Mouse (Mus musculus): Measurements from ENCODE around the gene Pfdn6. TPM values are rescaled to one million over a fixed set of nuclear protein-coding genes. Genes with fewer than 3 reads are reported as not detected.
"Not testable (repeated sequence)": the region's sequence is repeated elsewhere in the genome, so short reads cannot be mapped to it uniquely, and the experiment has no call there.

Gene Pfdn6
- polyA plus RNA-seq, 1 experiment, result 89.6 TPM

DNA sequence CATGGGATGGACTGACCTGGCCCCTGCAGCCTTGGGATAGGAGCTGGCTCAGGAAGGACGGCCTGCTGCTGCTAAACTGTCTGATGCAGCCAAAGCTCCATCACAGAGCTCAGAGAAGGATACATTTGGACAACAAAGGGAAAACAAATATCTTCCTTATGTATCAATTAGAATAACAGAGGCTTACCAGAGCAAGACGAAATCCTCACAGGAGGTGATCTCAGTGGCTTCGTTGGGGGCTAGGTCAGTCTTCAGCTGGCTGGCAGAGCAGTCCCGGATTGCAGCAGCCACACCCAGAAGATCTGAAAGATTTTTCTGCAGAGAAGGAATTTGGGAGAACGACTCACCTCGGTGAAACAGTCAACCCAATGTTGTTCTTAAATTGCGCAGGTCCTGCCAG is 47.7 kb downstream of the Pfdn6 start:
- WGBS, result 72% methylated on average over 7 of the region's 7 CpGs
- H3K27ac ChIP-seq (ENCODE audit: control insufficient read depth, insufficient read depth, low read depth, low read length, poor library complexity), result no peak overlapping the region
- TF ChIP-seq POLR2A (IDR thresholded peaks at IDR 0.05; ENCODE audit: borderline replicate concordance, control insufficient read depth, low read depth, low read length) (no peak), CTCF (IDR thresholded peaks at IDR 0.05; ENCODE audit: control insufficient read depth, insufficient read depth, low read length) (no peak)
- no peak overlapping the region for H3K4me3 ChIP-seq (replicated peaks; ENCODE audit: control insufficient read depth, low read depth, low read length)
- no peaks in the 10 kb centered on the region; the same call in 1 of the 2 replicates for H3K4me1 ChIP-seq (ENCODE audit: control insufficient read depth, insufficient read depth, low read length)

DNA sequence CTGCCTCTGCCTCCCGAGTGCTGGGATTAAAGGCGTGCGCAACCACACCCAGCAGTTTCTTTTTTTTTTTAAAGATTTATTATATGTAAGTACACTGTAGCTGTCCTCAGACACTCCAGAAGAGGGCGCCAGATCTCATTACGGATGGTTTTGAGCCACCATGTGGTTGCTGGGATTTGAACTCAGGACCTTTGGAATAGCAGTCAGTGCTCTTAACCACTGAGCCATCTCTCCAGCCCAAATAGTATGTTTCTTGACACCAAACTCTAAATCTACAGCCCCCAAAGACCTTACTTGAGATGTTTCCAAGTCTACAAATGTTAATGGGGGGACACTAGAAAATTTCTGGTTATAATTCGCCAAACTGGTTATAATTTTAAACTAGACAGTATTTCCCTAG is 48.3 kb downstream of the Pfdn6 start:
- not testable (repeated sequence) for H3K4me3 ChIP-seq (replicated peaks; ENCODE audit: control insufficient read depth, low read depth, low read length); H3K4me1 ChIP-seq (ENCODE audit: control insufficient read depth, insufficient read depth, low read length); H3K27ac ChIP-seq (ENCODE audit: control insufficient read depth, insufficient read depth, low read depth, low read length, poor library complexity)
- WGBS, result 54% methylated on average over 6 of the region's 6 CpGs

DNA sequence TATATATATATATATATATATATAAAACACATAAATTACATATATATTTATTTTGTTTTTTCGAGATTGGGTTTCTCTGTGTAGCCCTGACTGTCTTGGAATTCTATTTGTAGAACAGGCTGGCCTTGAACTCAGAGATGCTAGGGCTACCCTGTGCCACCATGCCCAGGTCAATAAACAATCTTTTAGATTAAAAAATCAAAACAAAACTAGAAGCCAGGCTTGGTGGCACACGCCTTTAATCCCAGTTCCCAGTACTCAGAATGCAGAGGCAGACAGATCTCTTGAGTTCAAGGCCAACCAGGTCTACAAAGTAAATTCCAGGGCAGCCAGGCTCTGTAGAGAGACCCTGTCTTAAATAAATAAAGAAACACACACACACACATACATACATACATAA is 48.8 kb downstream of the Pfdn6 start:
- H3K4me3 ChIP-seq (replicated peaks; ENCODE audit: control insufficient read depth, low read depth, low read length), result no peak overlapping the region
- no peak for TF ChIP-seq POLR2A (IDR thresholded peaks at IDR 0.05; ENCODE audit: borderline replicate concordance, control insufficient read depth, low read depth, low read length)
- no peak for TF ChIP-seq CTCF (IDR thresholded peaks at IDR 0.05; ENCODE audit: control insufficient read depth, insufficient read depth, low read length)
- H3K4me1 ChIP-seq (ENCODE audit: control insufficient read depth, insufficient read depth, low read length), result no peaks in the 10 kb centered on the region; the same call in 1 of the 2 replicates
- WGBS, result 61% methylated on average over 2 of the region's 2 CpGs
- H3K27ac ChIP-seq (ENCODE audit: control insufficient read depth, insufficient read depth, low read depth, low read length, poor library complexity), result no peak overlapping the region

DNA sequence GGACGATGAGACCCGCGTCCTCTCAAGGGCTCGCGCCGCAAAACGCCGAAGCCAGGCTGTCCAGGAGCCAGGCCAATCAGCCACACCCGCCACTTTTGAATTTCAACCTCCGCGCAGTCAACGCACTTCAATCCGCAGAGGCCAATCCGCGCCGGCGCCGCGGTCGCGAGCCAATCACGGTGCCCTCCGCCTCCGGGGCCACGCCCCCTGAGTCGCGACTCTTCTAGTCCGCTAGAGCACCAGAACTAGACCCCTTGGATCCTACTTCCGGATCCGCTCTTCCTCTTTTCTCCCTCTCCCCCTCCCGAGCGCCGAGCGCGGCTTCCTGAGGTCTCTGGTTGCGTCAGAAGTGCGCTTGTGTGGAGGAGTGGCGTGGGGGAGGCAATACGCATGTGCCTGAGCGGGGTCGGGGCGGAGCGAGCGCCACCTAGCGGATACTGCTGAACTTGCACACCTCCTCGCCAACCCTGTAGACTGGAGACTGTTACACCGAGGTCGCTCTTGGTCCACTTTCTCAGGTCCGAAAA is 49.5 kb downstream of the Pfdn6 start, which contains the start of gene Kifc1:
Kifc1 (minus strand) TSS at position 129 of the 527 bp plus-strand sequence.
- TF ChIP-seq POLR2A (IDR thresholded peaks at IDR 0.05; ENCODE audit: borderline replicate concordance, control insufficient read depth, low read depth, low read length), result peak; percentile 85; the same call in 1 of the 2 replicates
- peak; percentile 99 for TF ChIP-seq CTCF (IDR thresholded peaks at IDR 0.05; ENCODE audit: control insufficient read depth, insufficient read depth, low read length)
- no peaks in the 10 kb centered on the region; the same call in 1 of the 2 replicates for H3K4me1 ChIP-seq (ENCODE audit: control insufficient read depth, insufficient read depth, low read length)
- WGBS, result 1% methylated on average over 49 of the region's 49 CpGs
- peak within 1 kb of the TSS; percentile 81 for H3K27ac ChIP-seq (ENCODE audit: control insufficient read depth, insufficient read depth, low read depth, low read length, poor library complexity)
- H3K4me3 ChIP-seq (replicated peaks; ENCODE audit: control insufficient read depth, low read depth, low read length), result peak within 1 kb of the TSS; percentile 99

DNA sequence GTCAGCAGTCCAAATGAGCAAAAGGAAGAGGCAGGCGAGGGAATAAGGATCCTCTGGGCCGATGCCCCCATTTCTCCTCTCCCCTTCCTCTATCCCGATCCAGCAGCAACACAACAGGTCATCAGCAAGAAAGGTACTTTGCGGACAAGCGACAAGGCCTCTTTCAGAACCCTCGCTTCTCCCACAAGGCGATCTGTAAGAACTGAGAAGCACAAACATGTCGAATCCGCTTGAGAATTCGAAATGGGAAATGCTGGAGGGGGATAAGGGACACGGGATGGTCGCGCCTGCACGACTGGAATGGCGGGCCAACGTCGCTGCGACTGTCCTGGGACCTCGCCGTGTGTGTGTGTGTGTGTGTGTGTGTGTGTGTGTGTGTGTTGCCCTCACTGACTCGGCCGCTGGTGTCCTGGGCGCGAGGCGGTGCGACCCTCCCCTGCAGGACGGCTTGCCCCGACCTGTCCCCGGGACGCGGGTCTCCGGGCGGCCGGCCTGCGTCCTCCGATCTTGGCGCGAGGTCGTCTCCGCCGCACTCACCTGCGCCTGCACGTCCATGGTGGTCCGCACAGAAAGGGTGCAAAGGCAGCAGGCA is 50.1 kb downstream of the Pfdn6 start:
- peak overlapping the region; percentile 81 for H3K27ac ChIP-seq (ENCODE audit: control insufficient read depth, insufficient read depth, low read depth, low read length, poor library complexity)
- peak overlapping the region; percentile 99 for H3K4me3 ChIP-seq (replicated peaks; ENCODE audit: control insufficient read depth, low read depth, low read length)
- under 1% methylated on average over 44 of the region's 44 CpGs for WGBS
- not testable (repeated sequence) for H3K4me1 ChIP-seq (ENCODE audit: control insufficient read depth, insufficient read depth, low read length)

Other genes with a start within 250 kb of the Pfdn6 start
- gene March2, start 221.7 kb downstream of the Pfdn6 start, polyA plus RNA-seq (2011; ENCODE audit: insufficient read depth, insufficient read length, low replicate concordance, missing spikeins), result 227 and 290 TPM in 2 replicates
- gene Rab11b, start 179.8 kb downstream of the Pfdn6 start, polyA plus RNA-seq (2011; ENCODE audit: insufficient read depth, insufficient read length, low replicate concordance, missing spikeins), result 45.8 and 57.6 TPM in 2 replicates
- gene Angptl4, start 158.5 kb downstream of the Pfdn6 start, polyA plus RNA-seq (2011; ENCODE audit: insufficient read depth, insufficient read length, low replicate concordance, missing spikeins), result 3.4 and 7.4 TPM in 2 replicates
- 23.0 and 52.7 TPM in 2 replicates for gene Kank3, start 129.8 kb downstream of the Pfdn6 start, polyA plus RNA-seq (2011; ENCODE audit: insufficient read depth, insufficient read length, low replicate concordance, missing spikeins)
- gene Rps28, start 115.8 kb downstream of the Pfdn6 start, polyA plus RNA-seq (2011; ENCODE audit: insufficient read depth, insufficient read length, low replicate concordance, missing spikeins), result 900 and 1,879 TPM in 2 replicates
- gene Ndufa7, start 115.8 kb downstream of the Pfdn6 start, polyA plus RNA-seq (2011; ENCODE audit: insufficient read depth, insufficient read length, low replicate concordance, missing spikeins), result 68.0 and 157 TPM in 2 replicates
- 2.8 and 4.6 TPM in 2 replicates for gene Cd320, start 97.3 kb downstream of the Pfdn6 start, polyA plus RNA-seq (2011; ENCODE audit: insufficient read depth, insufficient read length, low replicate concordance, missing spikeins)
- not detected in 2 replicates for gene Gm7029, start 66.5 kb downstream of the Pfdn6 start, polyA plus RNA-seq (2011; ENCODE audit: insufficient read depth, insufficient read length, low replicate concordance, missing spikeins)
- gene Kifc1, start 49.7 kb downstream of the Pfdn6 start, polyA plus RNA-seq (2011; ENCODE audit: insufficient read depth, insufficient read length, low replicate concordance, missing spikeins), result 358 and 477 TPM in 2 replicates
- 1.2 and 1.9 TPM in 2 replicates for gene Platr17, start 35.2 kb downstream of the Pfdn6 start, polyA plus RNA-seq (2011; ENCODE audit: insufficient read depth, insufficient read length, low replicate concordance, missing spikeins)
- gene Daxx, start 30.9 kb downstream of the Pfdn6 start, polyA plus RNA-seq (2011; ENCODE audit: insufficient read depth, insufficient read length, low replicate concordance, missing spikeins), result 26.4 and 42.3 TPM in 2 replicates
- gene Tapbp, start 24.4 kb downstream of the Pfdn6 start, polyA plus RNA-seq (2011; ENCODE audit: insufficient read depth, insufficient read length, low replicate concordance, missing spikeins), result 75.8 and 87.3 TPM in 2 replicates
- gene Zbtb22, start 24.4 kb downstream of the Pfdn6 start, polyA plus RNA-seq (2011; ENCODE audit: insufficient read depth, insufficient read length, low replicate concordance, missing spikeins), result 21.2 and 26.3 TPM in 2 replicates
- gene Rgl2, start 10.8 kb downstream of the Pfdn6 start, polyA plus RNA-seq (2011; ENCODE audit: insufficient read depth, insufficient read length, low replicate concordance, missing spikeins), result 91.8 and 173 TPM in 2 replicates
- 20.4 and 21.4 TPM in 2 replicates for gene Wdr46, start 317 bp upstream of the Pfdn6 start, polyA plus RNA-seq (2011; ENCODE audit: insufficient read depth, insufficient read length, low replicate concordance, missing spikeins)
- 1.9 and 4.1 TPM in 2 replicates for gene B3galt4, start 11.1 kb upstream of the Pfdn6 start, polyA plus RNA-seq (2011; ENCODE audit: insufficient read depth, insufficient read length, low replicate concordance, missing spikeins)
- 13.7 and 23.1 TPM in 2 replicates for gene Vps52, start 15.5 kb upstream of the Pfdn6 start, polyA plus RNA-seq (2011; ENCODE audit: insufficient read depth, insufficient read length, low replicate concordance, missing spikeins)
- gene Rps18, start 15.7 kb upstream of the Pfdn6 start, polyA plus RNA-seq (2011; ENCODE audit: insufficient read depth, insufficient read length, low replicate concordance, missing spikeins), result 1,108 and 1,335 TPM in 2 replicates
- 698 and 1,240 TPM in 2 replicates for gene H2-K1, start 60.0 kb upstream of the Pfdn6 start, polyA plus RNA-seq (2011; ENCODE audit: insufficient read depth, insufficient read length, low replicate concordance, missing spikeins)
- 9.0 and 35.7 TPM in 2 replicates for gene Ring1, start 84.3 kb upstream of the Pfdn6 start, polyA plus RNA-seq (2011; ENCODE audit: insufficient read depth, insufficient read length, low replicate concordance, missing spikeins)
- 120 and 165 TPM in 2 replicates for gene H2-Ke6, start 87.7 kb upstream of the Pfdn6 start, polyA plus RNA-seq (2011; ENCODE audit: insufficient read depth, insufficient read length, low replicate concordance, missing spikeins)
- gene Slc39a7, start 91.3 kb upstream of the Pfdn6 start, polyA plus RNA-seq (2011; ENCODE audit: insufficient read depth, insufficient read length, low replicate concordance, missing spikeins), result 51.4 and 84.6 TPM in 2 replicates
- 36.0 and 70.9 TPM in 2 replicates for gene Rxrb, start 91.5 kb upstream of the Pfdn6 start, polyA plus RNA-seq (2011; ENCODE audit: insufficient read depth, insufficient read length, low replicate concordance, missing spikeins)
- 10.7 and 12.6 TPM in 2 replicates for gene Col11a2, start 99.1 kb upstream of the Pfdn6 start, polyA plus RNA-seq (2011; ENCODE audit: insufficient read depth, insufficient read length, low replicate concordance, missing spikeins)
- gene H2-Oa, start 152.0 kb upstream of the Pfdn6 start, polyA plus RNA-seq (2011; ENCODE audit: insufficient read depth, insufficient read length, low replicate concordance, missing spikeins), result 3.9 and 6.3 TPM in 2 replicates
- 14.2 and 38.5 TPM in 2 replicates for gene H2-DMa, start 179.2 kb upstream of the Pfdn6 start, polyA plus RNA-seq (2011; ENCODE audit: insufficient read depth, insufficient read length, low replicate concordance, missing spikeins)
- gene Brd2, start 182.3 kb upstream of the Pfdn6 start, polyA plus RNA-seq (2011; ENCODE audit: insufficient read depth, insufficient read length, low replicate concordance, missing spikeins), result 118 and 172 TPM in 2 replicates
- gene H2-DMb2, start 203.0 kb upstream of the Pfdn6 start, polyA plus RNA-seq (2011; ENCODE audit: insufficient read depth, insufficient read length, low replicate concordance, missing spikeins), result 24.3 and 38.9 TPM in 2 replicates
- 42.1 and 59.8 TPM in 2 replicates for gene H2-DMb1, start 212.7 kb upstream of the Pfdn6 start, polyA plus RNA-seq (2011; ENCODE audit: insufficient read depth, insufficient read length, low replicate concordance, missing spikeins)
- gene Tap1, start 247.2 kb upstream of the Pfdn6 start, polyA plus RNA-seq (2011; ENCODE audit: insufficient read depth, insufficient read length, low replicate concordance, missing spikeins), result 34.1 and 55.9 TPM in 2 replicates
- gene Psmb9, start 247.4 kb upstream of the Pfdn6 start, polyA plus RNA-seq (2011; ENCODE audit: insufficient read depth, insufficient read length, low replicate concordance, missing spikeins), result 111 and 156 TPM in 2 replicates